Mouse (Mus musculus) inflammation-experienced regulatory T-cells (primary cell): Measurements from ENCODE around the gene Snhg11. TPM values are rescaled to one million over a fixed set of nuclear protein-coding genes. Genes with fewer than 3 reads are reported as not detected.

Source experiments
- polyA plus RNA-seq, 2 experiments: library from polyadenylated mRNA; unstranded; fragments of 100-300 nt; shearing (Covaris generic); gene quantifications; one replicate each; pipeline ENCODE4 v1.2.1; 2017

Gene Snhg11
- polyA plus RNA-seq: 1 to 10 TPM in 1 of 2 experiments, under 1 TPM in 1; 0.37 to 1.6 TPM

DNA sequence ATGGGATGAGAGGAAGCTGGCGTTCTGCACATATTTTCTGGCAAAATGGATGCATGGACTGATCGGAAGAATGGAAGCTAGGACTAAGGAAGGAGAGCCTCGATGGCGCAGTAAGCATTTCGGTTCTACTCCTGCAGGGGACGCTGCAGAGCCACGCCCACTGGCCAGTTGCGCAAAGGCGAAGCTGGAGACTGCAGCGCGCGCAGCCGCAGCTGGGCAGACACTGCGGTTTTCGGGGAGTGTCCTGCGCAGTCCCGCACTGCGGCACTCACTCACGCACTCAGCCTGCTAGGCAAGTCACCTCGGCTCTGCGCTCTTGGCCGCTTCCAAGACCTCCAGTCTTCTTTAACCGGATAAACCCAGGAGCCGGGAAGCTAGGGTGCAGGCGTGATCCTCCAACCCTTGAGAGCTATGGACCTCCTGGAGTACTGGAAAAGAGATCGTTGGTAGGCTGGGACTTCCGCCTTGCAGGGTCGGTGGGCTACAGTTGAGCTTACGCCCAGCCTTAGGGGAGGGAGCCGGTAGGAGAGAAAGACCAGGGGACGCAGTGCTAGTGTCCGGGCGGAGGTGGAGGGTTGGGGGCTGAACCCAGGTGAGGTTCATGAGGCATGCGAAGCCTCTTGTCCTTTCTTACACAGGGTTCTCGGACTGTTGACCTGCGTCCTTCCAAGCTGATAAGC lies at the start of gene Snhg11:
TSS of gene Snhg11 (plus strand) at position 196 of the 680 bp plus-strand sequence.

DNA sequence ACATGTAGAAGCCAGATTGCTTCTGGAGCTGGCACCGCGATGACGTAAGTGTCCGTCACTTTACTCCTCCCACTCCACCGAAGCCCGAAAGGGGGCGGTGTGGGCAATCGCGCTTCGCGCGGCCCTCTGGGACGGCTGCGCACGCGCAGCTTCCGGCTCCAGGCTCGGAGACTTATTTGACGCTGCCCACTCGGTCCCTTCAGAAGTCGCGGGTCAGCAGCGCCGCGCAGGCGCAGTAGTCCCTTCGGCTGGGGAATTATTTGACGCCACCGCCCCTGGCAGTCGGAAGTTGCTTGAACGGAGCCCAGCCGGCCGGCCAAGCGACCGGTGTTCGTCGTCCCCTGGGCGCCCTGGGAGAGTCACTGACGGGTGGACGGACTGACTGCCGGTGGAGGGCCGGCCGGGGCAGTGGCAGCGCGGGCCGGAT lies 34.2 kb downstream of the Snhg11 start, which contains the start of gene Ralgapb:
TSS of gene Ralgapb (plus strand) at position 254 of the 427 bp plus-strand sequence.

Other genes starting within 250 kb of the Snhg11 start
- 1 to 10 TPM; 4.0 to 4.9 TPM for gene Tgm2, start 229.2 kb upstream of the Snhg11 start, polyA plus RNA-seq
- under 1 TPM; 0.05 to 0.50 TPM for gene D630003M21Rik, start 146.4 kb upstream of the Snhg11 start, polyA plus RNA-seq
- under 1 TPM in 1 of 2 experiments, not detected in 1; 0.47 TPM for gene Bpi, start 117.5 kb upstream of the Snhg11 start, polyA plus RNA-seq
- 1 to 10 TPM; 2.2 to 4.7 TPM for gene Lbp, start 69.1 kb upstream of the Snhg11 start, polyA plus RNA-seq
- gene Ralgapb, start 34.2 kb downstream of the Snhg11 start, polyA plus RNA-seq: 10 to 100 TPM; 39.0 to 39.9 TPM
- 1 to 10 TPM in 1 of 2 experiments, not detected in 1; 1.6 TPM for gene Adig, start 127.0 kb downstream of the Snhg11 start, polyA plus RNA-seq
- gene Arhgap40, start 137.2 kb downstream of the Snhg11 start, polyA plus RNA-seq: under 1 TPM in 1 of 2 experiments, not detected in 1; 0.43 TPM
- gene Slc32a1, start 235.1 kb downstream of the Snhg11 start, polyA plus RNA-seq: not detected
- 10 to 100 TPM; 35.6 to 52.9 TPM for gene Actr5, start 249.2 kb downstream of the Snhg11 start, polyA plus RNA-seq